Comparison of ENCODE assay signal across 13 mouse cellular contexts in genomic region chr4:120267136-120267535, GRCm38 (mm10). TPM values are rescaled to one million over a fixed set of nuclear protein-coding genes. Genes with fewer than 3 reads are reported as not detected.
A peak's percentile ranks its signal among the peaks of the same experiment; 100 is the strongest.
DNase-seq lines count a peak whose midpoint lies in the region; ATAC-seq lines count a peak whose summit lies in the region.
"Had no signal": no experiment of that assay in that cellular context is flagged by ENCODE, and none has a peak within 500 bp of the region (broad histone marks: within the 10 kb centered on the region; RNA-seq: fewer than 3 reads in every experiment).

No protein-coding gene starts in this region.

- ATAC-seq in heart, embryonic 16.5 days (replicated peaks; ENCODE audit: extremely low read depth, insufficient read depth, low FRiP score), result no peak
- ATAC-seq in neural tube, embryonic 15.5 days (ENCODE audit: low FRiP score), result no peak
- ATAC-seq in forebrain, embryonic 14.5 days, result no peak
- no peak for ATAC-seq in neural tube, embryonic 12.5 days (ENCODE audit: low FRiP score, low read depth)

- H3K36me3 ChIP-seq in heart, embryonic 16.5 days (ENCODE audit: control insufficient read depth, insufficient read depth), result no peaks in the 10 kb centered on the region
- no peaks in the 10 kb centered on the region for H3K36me3 ChIP-seq in neural tube, embryonic 15.5 days
- H3K36me3 ChIP-seq in forebrain, embryonic 14.5 days (ENCODE audit: control insufficient read depth, insufficient read depth, low read length), result peaks cover 14% of the 10 kb centered on the region
- no peaks in the 10 kb centered on the region for H3K36me3 ChIP-seq in neural tube, embryonic 12.5 days

- H3K27me3 ChIP-seq in heart, embryonic 16.5 days (ENCODE audit: control insufficient read depth, insufficient read depth, low read length), result peaks cover 79% of the 10 kb centered on the region
- H3K27me3 ChIP-seq in neural tube, embryonic 15.5 days (replicated peaks), result peaks cover 67% of the 10 kb centered on the region
- H3K27me3 ChIP-seq in forebrain, embryonic 14.5 days (replicated peaks; ENCODE audit: control insufficient read depth, insufficient read depth, low read length), result peaks cover 25% of the 10 kb centered on the region
- H3K27me3 ChIP-seq in neural tube, embryonic 12.5 days (replicated peaks), result peaks cover 81% of the 10 kb centered on the region

- no peak overlapping the region for H3K27ac ChIP-seq in heart, embryonic 16.5 days (ENCODE audit: low read length)
- H3K27ac ChIP-seq in neural tube, embryonic 15.5 days (replicated peaks), result no peak overlapping the region
- H3K27ac ChIP-seq in forebrain, embryonic 14.5 days (ENCODE audit: low read depth, low read length), result no peak overlapping the region
- H3K27ac ChIP-seq in neural tube, embryonic 12.5 days, result no peak overlapping the region
- H3K27ac ChIP-seq: liver, embryonic 14.5 days had no signal

- no peak overlapping the region for H3K4me3 ChIP-seq in heart, embryonic 16.5 days (ENCODE audit: low read length)
- H3K4me3 ChIP-seq in neural tube, embryonic 15.5 days (replicated peaks), result no peak overlapping the region
- H3K4me3 ChIP-seq in forebrain, embryonic 14.5 days (ENCODE audit: low read depth, low read length), result no peak overlapping the region
- H3K4me3 ChIP-seq in neural tube, embryonic 12.5 days, result no peak overlapping the region

- DNase-seq in heart, postnatal 10 days, result no peak
- peak; percentile 45 for DNase-seq in neural tube, embryonic 10.5 days (ENCODE audit: extremely low spot score, low spot score)
- DNase-seq in forebrain, embryonic 14.5 days (ENCODE audit: low spot score), result no peak
- no peak for DNase-seq in left cerebral cortex, adult 11 months (ENCODE audit: low spot score)
- DNase-seq in adrenal gland, adult 18-20 months (ENCODE audit: low spot score in 2 of 2), result no peak
- DNase-seq: cerebellum, adult 11-12 months; kidney, postnatal 25 days; lung, postnatal 14 days had no signal

- peak overlapping the region; percentile 14; the same call in 1 of the 2 replicates for H3K4me2 ChIP-seq in heart, embryonic 16.5 days (ENCODE audit: low read depth, low read length)
- H3K4me2 ChIP-seq in neural tube, embryonic 15.5 days, result no peak overlapping the region
- H3K4me2 ChIP-seq in forebrain, embryonic 14.5 days (ENCODE audit: low read length), result no peak overlapping the region; the same call in 1 of the 2 replicates
- peak overlapping the region; percentile 68 for H3K4me2 ChIP-seq in neural tube, embryonic 12.5 days (replicated peaks)

- H3K4me1 ChIP-seq in heart, embryonic 16.5 days (ENCODE audit: control insufficient read depth, insufficient read depth, low read length), result peaks cover 14% of the 10 kb centered on the region
- H3K4me1 ChIP-seq in neural tube, embryonic 15.5 days, result peaks cover 70% of the 10 kb centered on the region
- H3K4me1 ChIP-seq in forebrain, embryonic 14.5 days (ENCODE audit: control insufficient read depth, insufficient read depth, low read length), result peaks cover 79% of the 10 kb centered on the region
- H3K4me1 ChIP-seq in neural tube, embryonic 12.5 days, result peaks cover 58% of the 10 kb centered on the region

- 29% methylated on average over 24 of the region's 24 CpGs for WGBS in heart, embryonic 16.5 days
- 35% methylated on average over 24 of the region's 24 CpGs for WGBS in neural tube, embryonic 15.5 days
- 42% methylated on average over 24 of the region's 24 CpGs for WGBS in forebrain, embryonic 14.5 days
- WGBS in neural tube, embryonic 12.5 days, result 12% methylated on average over 24 of the region's 24 CpGs

- intact Hi-C loops in heart, postnatal 10 days (cut with DNase I), result no loop called here

- H3K9me3 ChIP-seq in heart, embryonic 16.5 days (replicated peaks; ENCODE audit: control insufficient read depth, low read length), result no peaks in the 10 kb centered on the region
- no peaks in the 10 kb centered on the region for H3K9me3 ChIP-seq in neural tube, embryonic 15.5 days (replicated peaks)
- no peaks in the 10 kb centered on the region for H3K9me3 ChIP-seq in forebrain, embryonic 14.5 days (replicated peaks; ENCODE audit: control insufficient read depth, low read length)
- no peaks in the 10 kb centered on the region for H3K9me3 ChIP-seq in neural tube, embryonic 12.5 days

- no peak overlapping the region for H3K9ac ChIP-seq in heart, embryonic 16.5 days (ENCODE audit: low read length)
- H3K9ac ChIP-seq in neural tube, embryonic 15.5 days (replicated peaks), result no peak overlapping the region
- H3K9ac ChIP-seq in forebrain, embryonic 14.5 days (ENCODE audit: low read length), result peak overlapping the region; percentile 58; the same call in 1 of the 2 replicates
- H3K9ac ChIP-seq in neural tube, embryonic 12.5 days, result no peak overlapping the region
- H3K9ac ChIP-seq: liver, embryonic 14.5 days had no signal

RNA-seq across cellular contexts. Expression of gene Foxo6, which starts 20.0 kb away (rescaled TPM):
- polyA plus RNA-seq in heart, embryonic 16.5 days (2015; fragmentation: Nextera tagmentation; extraction: Ambion mirVana), result 0.11 and 0.12 TPM in 2 replicates
- 1 to 10 TPM; 4.9 to 7.9 TPM for total RNA-seq in heart, postnatal 10 days (2021)
- 0.63 and 1.0 TPM in 2 replicates for polyA plus RNA-seq in neural tube, embryonic 15.5 days (2015; fragmentation: Nextera tagmentation; extraction: Ambion mirVana)
- polyA plus RNA-seq in forebrain, embryonic 14.5 days (2014; fragmentation: Nextera tagmentation; extraction: Ambion mirVana), result 4.9 and 6.5 TPM in 2 replicates
- polyA plus RNA-seq in neural tube, embryonic 12.5 days (2016; fragmentation: Nextera tagmentation; extraction: Ambion mirVana), result 0.86 and 1.2 TPM in 2 replicates
- total RNA-seq in adrenal gland, adult 18-20 months (2021), result under 1 TPM; 0.40 to 0.64 TPM
- total RNA-seq: granulocyte monocyte progenitor cell, adult 5-6 weeks had no signal

Comparison
In these comparisons a context has a peak if more than half of its experiments do, and no peak if none do; other contexts are left out.
1. H3K4me2 ChIP-seq: peak in heart, embryonic 16.5 days (single experiment) and neural tube, embryonic 12.5 days (single experiment); none in neural tube, embryonic 15.5 days (single experiment) and forebrain, embryonic 14.5 days (single experiment).